Mouse (Mus musculus): ENCODE measurements around the gene Zfp933. TPM values are rescaled to one million over a fixed set of nuclear protein-coding genes. Genes with fewer than 3 reads are reported as not detected.
A peak's percentile ranks its signal among the peaks of the same experiment; 100 is the strongest.

Zfp933 gene
- polyA plus RNA-seq, 1 experiment from 2014 or later: 4.5 TPM

DNA sequence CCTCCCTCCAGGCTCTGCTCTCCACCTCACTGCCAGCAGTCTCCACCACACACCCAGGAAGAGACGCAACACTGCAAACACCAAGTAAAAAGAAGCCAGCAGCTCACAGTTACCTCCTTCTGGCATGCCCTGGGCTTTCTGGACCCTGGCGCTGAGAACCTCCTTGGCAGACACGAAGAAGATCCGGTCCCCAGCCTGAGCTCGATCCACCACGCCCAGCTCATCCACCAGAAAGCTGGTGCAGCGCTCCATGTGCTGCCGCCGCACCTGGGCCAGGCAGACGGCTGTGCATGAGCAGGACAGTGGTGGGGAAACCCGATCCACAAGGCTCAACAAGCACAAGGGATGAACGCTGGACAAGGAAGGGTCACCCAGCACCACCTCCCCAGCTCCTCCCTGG lies 38.0 kb upstream of the Zfp933 start:
- Histone ChIP-seq H3K27me3 (ENCODE audit: insufficient read depth, low read length) (no peaks in the 10 kb centered on the region), H3K4me2 (no peak overlapping the region), H3K4me3 (ENCODE audit: low read depth, low read length) (no peak overlapping the region), H3K9me3 (ENCODE audit: low read depth, low read length) (no peaks in the 10 kb centered on the region), H3K27ac (ENCODE audit: low read depth) (no peak overlapping the region), H3K9ac (no peak overlapping the region), H3K36me3 (ENCODE audit: insufficient read depth) (peaks cover 92% of the 10 kb centered on the region), H3K4me1 (ENCODE audit: insufficient read depth) (no peaks in the 10 kb centered on the region)
- no peak for TF ChIP-seq CTCF (IDR thresholded peaks at IDR 0.05; ENCODE audit: low read depth)
- DNase-seq (no peak), ATAC-seq (ENCODE audit: insufficient read depth) (no peak)
- WGBS: 94% methylated on average over 12 of the region's 12 CpGs

DNA sequence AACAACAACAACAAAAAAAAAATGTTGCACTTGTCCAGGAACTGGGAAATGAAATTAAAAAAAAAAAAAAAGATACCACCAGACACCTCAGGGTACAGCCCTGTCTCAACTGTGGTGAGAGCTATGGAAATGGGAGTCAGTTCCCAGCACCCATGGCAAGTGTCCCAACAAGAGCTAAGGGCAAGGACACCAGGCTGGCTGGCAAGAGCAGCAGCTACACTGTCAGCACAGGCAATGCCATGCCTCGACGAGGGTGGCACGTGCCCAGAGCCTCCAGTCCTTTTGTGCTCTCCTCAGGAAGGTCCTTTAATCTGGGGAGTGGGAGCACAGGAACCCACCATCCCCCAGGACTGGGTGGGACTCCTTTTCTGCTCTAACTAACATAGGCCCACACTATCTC lies 36.0 kb upstream of the Zfp933 start:
- DNase-seq (no peak), ATAC-seq (ENCODE audit: insufficient read depth) (no peak)
- Histone ChIP-seq H3K4me2 (no peak overlapping the region), H3K9me3 (ENCODE audit: low read depth, low read length) (no peaks in the 10 kb centered on the region), H3K9ac (no peak overlapping the region), H3K4me3 (ENCODE audit: low read depth, low read length) (no peak overlapping the region), H3K27me3 (ENCODE audit: insufficient read depth, low read length) (no peaks in the 10 kb centered on the region), H3K4me1 (ENCODE audit: insufficient read depth) (no peaks in the 10 kb centered on the region), H3K36me3 (ENCODE audit: insufficient read depth) (peaks cover 91% of the 10 kb centered on the region), H3K27ac (ENCODE audit: low read depth) (no peak overlapping the region)
- WGBS: 96% methylated on average over 3 of the region's 3 CpGs
- no peak for TF ChIP-seq CTCF (IDR thresholded peaks at IDR 0.05; ENCODE audit: low read depth)

DNA sequence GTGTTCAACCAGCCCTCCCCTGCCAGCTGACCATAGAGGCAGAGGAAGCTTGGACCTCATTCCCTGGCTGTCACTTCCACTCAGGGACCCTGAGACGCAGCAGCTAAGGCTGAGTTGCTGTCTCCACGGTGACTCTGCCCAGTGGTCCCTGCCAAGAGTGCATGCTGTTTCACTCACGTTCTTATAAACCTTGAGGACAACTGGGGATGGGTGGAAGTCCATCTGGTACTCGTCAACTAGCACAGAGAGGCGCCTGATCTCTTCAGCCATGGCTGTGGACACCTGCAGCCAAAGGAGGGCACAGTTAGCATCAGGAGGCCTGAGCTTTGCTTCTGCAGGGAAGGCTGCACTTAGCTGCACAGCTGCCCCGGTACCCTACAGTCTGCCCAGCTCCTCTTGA lies 34.9 kb upstream of the Zfp933 start:
- H3K4me2 ChIP-seq: no peak overlapping the region
- no peak overlapping the region for H3K4me3 ChIP-seq (ENCODE audit: low read depth, low read length)
- no peaks in the 10 kb centered on the region for H3K9me3 ChIP-seq (ENCODE audit: low read depth, low read length)
- no peaks in the 10 kb centered on the region for H3K4me1 ChIP-seq (ENCODE audit: insufficient read depth)
- WGBS: 78% methylated on average over 6 of the region's 6 CpGs
- peaks cover 91% of the 10 kb centered on the region for H3K36me3 ChIP-seq (ENCODE audit: insufficient read depth)
- ATAC-seq (ENCODE audit: insufficient read depth): no peak
- no peak overlapping the region for H3K9ac ChIP-seq
- peak; percentile 7 for DNase-seq
- H3K27ac ChIP-seq (ENCODE audit: low read depth): no peak overlapping the region
- TF ChIP-seq CTCF (IDR thresholded peaks at IDR 0.05; ENCODE audit: low read depth): no peak
- no peaks in the 10 kb centered on the region for H3K27me3 ChIP-seq (ENCODE audit: insufficient read depth, low read length)

DNA sequence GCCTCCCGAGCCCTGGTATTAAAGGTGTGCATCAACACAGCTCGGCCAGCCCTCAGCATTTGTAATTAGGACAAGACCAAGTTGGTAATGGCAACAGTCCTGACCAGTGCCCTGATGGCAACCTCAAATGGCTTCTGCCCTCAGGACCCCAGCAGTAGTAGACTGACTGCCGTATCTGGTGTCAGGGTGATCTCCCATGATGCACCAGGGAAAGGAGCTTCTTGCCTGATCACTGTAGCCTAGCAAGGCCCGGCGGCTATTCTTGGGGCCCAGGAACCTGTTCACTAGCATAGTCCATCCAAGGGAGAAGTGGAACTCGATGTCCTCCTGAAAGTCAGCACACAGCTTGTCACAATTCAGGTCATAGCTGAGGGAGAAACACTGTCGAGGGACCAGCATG lies 33.6 kb upstream of the Zfp933 start:
- H3K27me3 ChIP-seq (ENCODE audit: insufficient read depth, low read length): no peaks in the 10 kb centered on the region
- H3K27ac ChIP-seq (ENCODE audit: low read depth): no peak overlapping the region
- H3K4me3 ChIP-seq (ENCODE audit: low read depth, low read length): no peak overlapping the region
- DNase-seq (no peak), ATAC-seq (ENCODE audit: insufficient read depth) (no peak)
- no peak for TF ChIP-seq CTCF (IDR thresholded peaks at IDR 0.05; ENCODE audit: low read depth)
- no peak overlapping the region for H3K4me2 ChIP-seq
- WGBS: 90% methylated on average over 7 of the region's 7 CpGs
- H3K9ac ChIP-seq: no peak overlapping the region
- no peaks in the 10 kb centered on the region for H3K4me1 ChIP-seq (ENCODE audit: insufficient read depth)
- H3K9me3 ChIP-seq (ENCODE audit: low read depth, low read length): no peaks in the 10 kb centered on the region
- peaks cover 87% of the 10 kb centered on the region for H3K36me3 ChIP-seq (ENCODE audit: insufficient read depth)

DNA sequence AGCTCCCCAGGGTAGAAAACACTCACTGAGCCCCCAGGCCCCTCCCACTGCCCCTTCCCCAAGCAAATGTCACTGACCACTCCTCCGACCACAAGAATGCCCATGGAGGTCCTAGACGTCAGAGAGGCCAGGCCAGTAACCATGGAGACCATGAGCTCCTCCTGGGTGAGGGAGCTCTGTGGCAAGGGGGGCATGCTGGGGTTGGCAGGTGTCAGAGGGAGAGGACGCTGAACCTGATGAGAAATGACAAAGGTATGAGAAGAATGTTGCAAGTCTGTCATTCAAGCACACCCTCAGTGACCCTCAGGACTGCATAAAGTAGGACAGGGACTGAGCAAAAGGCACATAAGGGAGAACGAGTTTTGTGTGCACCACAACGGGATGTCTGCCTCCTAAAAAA lies 31.7 kb upstream of the Zfp933 start:
- no peak for TF ChIP-seq CTCF (IDR thresholded peaks at IDR 0.05; ENCODE audit: low read depth)
- Histone ChIP-seq H3K9me3 (ENCODE audit: low read depth, low read length) (no peaks in the 10 kb centered on the region), H3K27me3 (ENCODE audit: insufficient read depth, low read length) (no peaks in the 10 kb centered on the region), H3K4me3 (ENCODE audit: low read depth, low read length) (no peak overlapping the region), H3K36me3 (ENCODE audit: insufficient read depth) (peaks cover 88% of the 10 kb centered on the region), H3K27ac (ENCODE audit: low read depth) (no peak overlapping the region), H3K9ac (no peak overlapping the region), H3K4me1 (ENCODE audit: insufficient read depth) (no peaks in the 10 kb centered on the region), H3K4me2 (no peak overlapping the region)
- ATAC-seq (ENCODE audit: insufficient read depth) (no peak), DNase-seq (no peak)
- 56% methylated on average over 5 of the region's 5 CpGs for WGBS

DNA sequence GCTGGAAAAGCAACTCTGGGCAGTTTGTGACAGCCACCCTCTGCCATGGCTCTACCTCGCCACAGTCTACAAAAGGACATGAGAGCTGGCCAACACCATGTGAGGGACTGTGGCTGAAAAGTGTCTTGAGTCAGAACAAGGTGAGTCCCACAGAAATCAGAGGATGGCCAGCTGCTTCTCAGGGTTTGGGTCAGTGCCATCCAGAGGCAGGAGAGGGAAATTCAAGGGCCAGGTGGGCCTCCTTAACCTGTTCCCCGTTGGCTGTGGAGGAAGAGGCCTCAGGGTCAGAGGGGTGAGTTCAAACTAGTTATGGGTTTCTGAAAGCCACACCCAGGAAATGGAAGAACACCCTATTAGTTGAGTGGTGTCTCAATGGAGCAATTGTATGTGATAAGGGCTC lies 31.3 kb upstream of the Zfp933 start:
- DNase-seq (no peak), ATAC-seq (ENCODE audit: insufficient read depth) (no peak)
- H3K4me3 ChIP-seq (ENCODE audit: low read depth, low read length): no peak overlapping the region
- H3K36me3 ChIP-seq (ENCODE audit: insufficient read depth): peaks cover 88% of the 10 kb centered on the region
- no peak overlapping the region for H3K4me2 ChIP-seq
- H3K9ac ChIP-seq: no peak overlapping the region
- H3K27me3 ChIP-seq (ENCODE audit: insufficient read depth, low read length): no peaks in the 10 kb centered on the region
- no peaks in the 10 kb centered on the region for H3K9me3 ChIP-seq (ENCODE audit: low read depth, low read length)
- no peak overlapping the region for H3K27ac ChIP-seq (ENCODE audit: low read depth)
- H3K4me1 ChIP-seq (ENCODE audit: insufficient read depth): no peaks in the 10 kb centered on the region
- 67% methylated on average over 2 of the region's 2 CpGs for WGBS
- TF ChIP-seq CTCF (IDR thresholded peaks at IDR 0.05; ENCODE audit: low read depth): no peak

DNA sequence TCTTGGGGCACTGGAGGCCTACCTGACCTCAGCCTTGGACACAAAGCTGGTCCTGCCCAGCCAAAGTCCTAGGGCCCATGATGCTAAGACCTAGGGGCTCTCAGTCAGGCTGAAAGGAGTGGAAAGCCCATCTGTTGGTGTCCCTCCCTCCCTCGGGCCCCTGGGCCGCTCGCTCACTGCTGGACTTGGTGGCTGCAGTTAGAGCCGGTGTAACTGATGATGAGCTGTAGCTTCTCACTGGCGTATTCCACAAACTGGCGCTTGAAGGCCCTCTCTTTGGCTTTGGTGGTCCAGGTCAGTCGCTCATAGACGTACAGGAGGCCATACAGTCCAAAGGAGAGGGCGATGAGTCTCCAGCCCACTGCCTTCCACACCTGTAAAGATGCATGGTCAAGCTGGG lies 30.4 kb upstream of the Zfp933 start:
- Histone ChIP-seq H3K9me3 (ENCODE audit: low read depth, low read length) (no peaks in the 10 kb centered on the region), H3K4me1 (ENCODE audit: insufficient read depth) (no peaks in the 10 kb centered on the region), H3K27ac (ENCODE audit: low read depth) (no peak overlapping the region), H3K27me3 (ENCODE audit: insufficient read depth, low read length) (no peaks in the 10 kb centered on the region), H3K4me3 (ENCODE audit: low read depth, low read length) (no peak overlapping the region), H3K36me3 (ENCODE audit: insufficient read depth) (peaks cover 88% of the 10 kb centered on the region), H3K4me2 (no peak overlapping the region), H3K9ac (no peak overlapping the region)
- ATAC-seq (ENCODE audit: insufficient read depth) (no peak), DNase-seq (no peak)
- 95% methylated on average over 9 of the region's 9 CpGs for WGBS
- TF ChIP-seq CTCF (IDR thresholded peaks at IDR 0.05; ENCODE audit: low read depth): no peak
